Mouse (Mus musculus): ENCODE results near the gene Nxpe2.
"Not testable (repeated sequence)": the region's sequence is repeated elsewhere in the genome, so short reads cannot be mapped to it uniquely, and the experiment has no call there.

Gene Nxpe2

DNA sequence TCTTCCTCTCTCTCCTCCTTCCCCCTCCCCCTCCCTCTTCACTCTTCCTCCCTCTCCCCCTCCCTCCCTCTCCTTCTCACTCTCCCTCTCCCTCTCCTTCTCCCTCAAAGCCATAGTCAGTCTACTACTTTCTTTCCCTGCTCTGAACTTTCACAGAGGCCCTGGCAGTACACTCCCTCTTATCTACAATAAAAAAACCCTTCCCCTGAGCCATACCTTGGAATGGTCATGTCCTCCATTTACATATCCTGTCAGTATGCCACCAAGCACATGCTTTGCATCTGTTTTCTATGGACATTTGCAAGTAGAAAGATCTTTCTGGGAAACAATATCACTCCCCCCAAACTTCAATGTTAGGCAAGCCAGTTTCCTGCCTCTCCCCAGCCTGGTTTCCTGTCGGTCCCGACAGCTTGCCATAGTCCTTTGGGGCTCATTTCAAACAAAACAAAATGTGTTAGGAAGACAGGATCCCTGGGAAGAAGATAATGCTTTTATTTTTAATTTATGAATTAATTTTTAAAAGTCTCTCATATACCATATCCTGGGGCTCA lies at the start of gene Nxpe2:
Nxpe2 (minus strand) TSS at position 307 of the 551 bp plus-strand sequence.
- DNase-seq (ENCODE audit: inconsistent ontology term): no peak

DNA sequence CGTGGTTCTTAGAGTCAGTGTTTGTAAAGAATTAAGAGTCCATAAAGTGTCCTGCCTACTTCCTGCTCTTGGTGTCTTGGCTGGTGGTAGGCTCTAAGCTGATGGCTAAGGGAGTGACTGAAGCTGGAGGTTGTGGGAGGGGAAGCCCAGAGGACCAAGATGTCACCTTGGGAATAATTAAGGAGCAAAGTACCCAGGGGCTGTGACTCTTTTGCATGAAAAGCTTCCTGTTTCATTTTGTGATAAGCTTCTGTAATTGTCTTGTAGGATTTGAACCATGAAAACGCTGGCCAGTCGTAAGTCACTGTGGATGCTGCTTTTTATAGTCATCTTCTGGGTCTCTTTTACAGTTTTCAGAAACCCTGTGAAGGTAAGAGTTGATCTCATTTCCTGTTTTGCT lies 36.7 kb upstream of the Nxpe2 start:
- DNase-seq (ENCODE audit: inconsistent ontology term): no peak

DNA sequence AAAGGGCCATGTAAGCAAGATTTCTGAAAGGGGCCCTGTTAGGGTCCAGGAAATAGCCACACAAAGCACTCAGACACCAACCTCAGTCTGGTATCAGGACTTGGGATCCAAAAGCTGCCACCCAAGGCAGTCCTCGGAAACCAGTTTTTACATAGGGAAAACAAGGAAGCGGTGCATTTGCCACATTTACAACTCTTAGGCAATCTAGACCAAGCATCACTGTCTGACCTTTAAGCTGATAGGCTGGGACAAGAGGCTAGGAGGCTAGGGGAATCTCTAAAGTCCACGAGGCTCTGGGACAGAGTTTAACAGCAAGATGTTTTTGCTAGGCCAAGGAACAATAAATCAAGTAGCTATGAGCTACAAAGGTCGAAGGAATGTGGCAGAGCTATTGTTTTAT lies 35.2 kb upstream of the Nxpe2 start:
- DNase-seq (ENCODE audit: inconsistent ontology term): no peak

DNA sequence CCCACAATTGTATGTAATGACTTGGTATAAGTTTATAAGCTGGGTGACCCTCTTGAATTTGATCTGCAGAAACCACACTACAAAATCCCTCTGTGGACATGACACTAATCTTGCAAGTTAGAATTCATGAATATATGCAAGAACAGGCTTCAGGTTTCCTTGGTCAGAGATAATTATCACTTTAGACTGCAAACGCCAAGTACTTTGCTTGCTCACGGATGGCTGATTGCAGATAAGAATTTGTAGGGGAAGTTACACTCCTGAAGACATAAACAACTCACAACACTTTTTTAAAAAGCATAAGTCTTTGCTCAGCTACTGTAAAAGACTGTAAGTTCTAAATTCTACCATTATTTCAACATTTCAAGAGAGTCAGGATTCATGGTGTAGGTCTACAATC lies 21.1 kb upstream of the Nxpe2 start:
- no peak for DNase-seq (ENCODE audit: inconsistent ontology term)

DNA sequence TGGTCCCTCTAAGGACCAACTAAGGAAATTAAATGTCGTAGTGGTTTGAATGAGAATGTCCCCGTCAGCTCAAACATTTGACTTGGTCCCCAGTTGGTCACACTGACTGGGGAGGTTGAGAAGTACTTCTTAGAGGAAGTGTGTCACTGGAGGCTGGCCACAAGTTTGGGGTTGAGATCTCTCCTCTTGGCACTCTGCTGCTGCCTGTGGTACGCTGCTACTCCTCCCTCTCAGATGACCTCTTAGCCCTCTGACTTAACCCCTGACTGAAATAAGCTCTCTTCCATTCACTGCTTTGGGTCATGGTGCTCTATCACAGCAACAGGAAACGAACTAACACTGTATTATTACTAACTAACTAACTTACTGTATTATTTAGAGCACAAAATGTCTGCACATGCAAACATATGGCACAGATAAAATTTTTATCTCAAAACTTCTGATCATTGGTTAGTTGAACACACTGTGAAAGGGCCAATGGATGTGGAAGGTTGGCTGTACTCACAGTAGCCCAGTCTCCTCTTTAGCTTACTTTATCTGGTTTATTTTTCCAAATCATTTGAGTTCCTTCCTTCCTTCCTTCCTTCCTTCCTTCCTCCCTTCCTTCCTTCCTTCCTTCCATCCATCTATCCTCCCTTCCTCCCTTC lies 20.1 kb upstream of the Nxpe2 start:
- DNase-seq (ENCODE audit: inconsistent ontology term): no peak

GRCm38 (mm10) chr9:48362743-48363142 lies 9.5 kb upstream of the Nxpe2 start:
- DNase-seq (ENCODE audit: inconsistent ontology term): no peak

- no peak for DNase-seq (ENCODE audit: inconsistent ontology term)
These were observed 8.8 kb upstream of the Nxpe2 start for GRCm38 (mm10) chr9:48361815-48362631.

DNA sequence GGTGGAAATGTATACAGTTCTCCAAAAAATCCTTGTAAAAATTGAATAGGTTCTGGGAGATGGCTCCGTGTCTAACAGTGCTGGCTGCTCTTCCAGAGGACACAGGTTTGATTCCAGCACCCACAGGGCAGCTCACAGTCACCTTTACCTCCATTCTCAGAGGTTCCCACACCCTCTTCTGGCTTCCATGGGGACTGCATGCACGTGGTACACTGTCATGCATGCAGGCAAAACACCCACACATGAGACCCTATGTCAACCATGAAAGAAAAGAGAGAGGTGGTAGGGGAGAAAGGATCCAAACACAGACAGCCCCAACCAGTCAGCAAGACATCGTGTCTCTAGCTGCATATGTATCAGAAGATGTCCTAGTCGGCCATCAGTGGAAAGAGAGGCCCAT lies 7.6 kb upstream of the Nxpe2 start:
- DNase-seq (ENCODE audit: inconsistent ontology term): no peak

DNA sequence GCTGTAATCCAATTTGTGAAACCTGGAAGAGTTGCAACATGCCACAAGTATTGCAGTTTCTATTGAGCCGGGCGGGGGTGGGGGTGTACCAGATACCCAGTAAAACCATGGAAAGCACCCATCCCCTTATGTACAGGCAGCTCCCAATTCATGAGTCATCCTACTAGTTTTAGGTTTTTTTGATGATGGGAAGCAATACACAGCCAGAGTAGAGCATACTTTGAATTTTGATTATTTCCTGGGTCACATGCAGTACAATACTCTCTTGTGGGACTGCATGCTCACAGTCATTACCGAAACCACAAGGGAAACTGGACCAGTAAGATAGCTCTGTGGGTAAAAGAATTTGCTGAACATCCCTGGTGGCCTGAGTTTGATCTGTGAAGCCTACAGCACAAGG lies 3.8 kb upstream of the Nxpe2 start:
- DNase-seq (ENCODE audit: inconsistent ontology term): peak; percentile 89

DNA sequence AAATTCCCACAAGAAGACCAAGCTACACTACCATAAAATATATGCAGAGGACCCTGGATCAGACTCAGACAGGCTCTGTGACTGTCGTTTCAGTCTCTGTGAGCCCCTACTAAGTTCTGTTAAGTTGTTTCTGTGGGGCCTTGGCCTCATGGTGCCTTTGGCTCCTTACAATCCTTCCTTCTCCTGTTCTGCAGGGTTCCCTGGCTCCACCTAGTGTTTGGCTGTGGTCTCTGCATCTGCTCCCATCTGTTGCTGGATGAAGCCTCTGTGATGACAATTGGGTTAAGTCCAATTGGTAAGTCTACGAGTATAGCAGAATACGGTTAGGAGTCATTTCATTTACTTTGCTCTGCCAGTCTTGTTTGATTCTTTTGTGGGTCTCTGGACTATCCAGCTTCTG lies 1.5 kb upstream of the Nxpe2 start:
- peak; percentile 37 for DNase-seq (ENCODE audit: inconsistent ontology term)

DNA sequence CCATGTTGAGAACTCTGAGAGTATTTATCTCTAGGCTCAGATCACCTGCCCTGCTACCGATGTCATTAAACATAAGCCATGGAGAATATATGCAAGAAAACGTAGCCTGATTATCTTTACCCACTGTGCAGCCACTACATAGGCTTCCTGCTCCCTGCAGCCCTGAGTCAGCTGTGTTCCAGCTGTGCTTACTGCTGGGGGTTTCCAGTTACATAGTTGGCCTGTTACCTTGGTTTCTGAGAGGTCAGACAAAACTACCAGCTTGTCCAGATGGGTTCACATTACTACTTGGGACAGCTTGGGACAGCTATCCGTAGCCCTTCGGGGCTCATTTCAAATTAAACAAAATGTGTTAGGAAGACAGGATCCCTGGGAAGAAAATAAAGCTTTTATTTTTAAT lies 868 bp upstream of the Nxpe2 start:
- DNase-seq (ENCODE audit: inconsistent ontology term): no peak

DNA sequence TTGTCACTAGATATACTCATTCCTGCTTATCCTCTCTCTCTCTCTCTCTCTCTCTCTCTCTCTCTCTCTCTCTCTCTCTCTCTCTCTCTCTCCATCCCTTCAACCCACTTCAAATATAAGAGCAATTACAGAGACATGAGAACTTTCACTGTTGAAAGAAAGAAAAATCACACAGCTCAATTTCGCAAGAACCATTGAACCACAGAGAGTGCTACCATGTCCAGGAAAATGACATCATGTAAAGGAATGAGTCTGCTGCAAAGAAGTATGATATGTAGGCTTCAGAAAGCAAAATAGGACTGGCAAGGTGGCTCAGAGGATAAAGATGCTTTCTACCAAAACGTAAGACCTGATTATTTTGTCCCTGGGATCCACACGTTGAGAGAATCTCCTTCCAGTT lies 7.4 kb downstream of the Nxpe2 start:
- peak; percentile 33 for DNase-seq (ENCODE audit: inconsistent ontology term)

DNA sequence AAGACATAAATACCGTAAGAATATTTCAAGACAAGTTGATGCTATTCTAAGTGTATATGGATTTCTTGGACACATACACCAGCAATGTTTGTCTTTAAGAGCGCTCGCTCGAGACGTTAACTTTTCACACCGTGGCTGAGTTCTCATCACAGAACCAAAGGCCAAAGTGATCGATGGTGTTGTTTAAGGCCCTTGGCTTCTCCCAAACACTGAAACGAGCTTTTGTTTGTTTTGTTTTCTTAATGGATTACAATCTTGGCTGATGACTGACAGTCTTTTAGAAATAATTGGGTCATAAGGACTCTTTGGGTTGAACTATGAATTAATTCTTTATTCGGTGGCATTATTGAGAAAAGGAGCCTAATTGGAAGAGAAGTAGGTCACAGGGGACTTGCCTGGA lies 7.8 kb downstream of the Nxpe2 start:
- peak; percentile 43 for DNase-seq (ENCODE audit: inconsistent ontology term)

- peak; percentile 51 for DNase-seq (ENCODE audit: inconsistent ontology term)
These were observed 12.4 kb downstream of the Nxpe2 start for GRCm38 (mm10) chr9:48340708-48341380.

DNA sequence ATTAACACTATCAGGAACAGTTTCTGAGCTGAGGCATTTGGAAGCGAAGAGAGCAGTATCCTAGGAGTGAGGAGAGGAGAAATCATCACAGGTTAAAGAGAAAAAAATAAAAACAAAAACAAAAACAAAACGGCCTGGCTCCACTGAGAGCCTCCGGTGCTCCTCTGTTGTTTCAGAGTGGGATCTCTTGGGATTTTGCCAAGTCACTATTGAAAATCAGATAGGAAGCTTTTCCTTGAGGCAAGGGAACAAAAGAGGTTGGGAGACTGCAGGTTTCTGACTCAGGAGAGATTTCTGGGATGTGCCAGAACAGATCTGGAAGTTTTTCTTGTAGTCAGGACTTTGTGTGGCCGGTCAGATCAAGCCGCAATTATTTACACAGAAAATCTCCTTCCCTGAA lies 13.7 kb downstream of the Nxpe2 start:
- no peak for DNase-seq (ENCODE audit: inconsistent ontology term)

DNA sequence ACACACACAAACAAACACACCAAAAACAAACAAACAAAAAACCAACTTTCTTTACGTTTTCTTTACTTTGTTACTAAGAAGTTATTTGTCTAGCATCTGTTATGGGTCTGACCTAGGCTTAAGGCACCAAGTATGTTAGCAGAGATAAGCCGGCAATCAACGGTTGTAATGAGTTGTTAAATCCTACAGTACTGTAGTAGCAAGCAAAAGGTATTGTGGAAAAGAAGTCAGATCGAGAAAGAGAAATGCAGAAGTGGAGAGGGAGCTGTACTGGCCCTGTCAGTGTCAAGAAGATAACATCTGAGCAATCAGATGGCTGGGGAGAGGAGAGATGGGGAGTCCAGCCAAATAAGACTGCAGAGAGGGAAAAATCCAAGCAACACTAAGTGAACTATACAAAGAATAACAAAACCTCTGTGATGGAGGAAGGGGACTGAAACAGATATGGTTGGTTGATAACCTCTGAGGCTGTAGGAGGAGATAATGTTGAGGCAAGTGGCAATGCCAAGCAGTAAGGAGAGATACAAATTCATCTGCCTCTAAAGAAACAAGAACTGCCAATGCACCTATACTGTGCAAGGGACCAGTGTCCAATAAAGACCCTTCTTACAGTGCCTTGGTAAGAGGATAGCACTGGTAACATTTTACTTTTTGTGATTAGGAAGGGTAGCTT lies 14.3 kb downstream of the Nxpe2 start:
- DNase-seq (ENCODE audit: inconsistent ontology term): no peak

- DNase-seq (ENCODE audit: inconsistent ontology term): no peak
These were observed 23.7 kb downstream of the Nxpe2 start for GRCm38 (mm10) chr9:48329597-48329996.

- no peak for DNase-seq (ENCODE audit: inconsistent ontology term)
These were observed 26.9 kb downstream of the Nxpe2 start for GRCm38 (mm10) chr9:48326338-48326737.

DNA sequence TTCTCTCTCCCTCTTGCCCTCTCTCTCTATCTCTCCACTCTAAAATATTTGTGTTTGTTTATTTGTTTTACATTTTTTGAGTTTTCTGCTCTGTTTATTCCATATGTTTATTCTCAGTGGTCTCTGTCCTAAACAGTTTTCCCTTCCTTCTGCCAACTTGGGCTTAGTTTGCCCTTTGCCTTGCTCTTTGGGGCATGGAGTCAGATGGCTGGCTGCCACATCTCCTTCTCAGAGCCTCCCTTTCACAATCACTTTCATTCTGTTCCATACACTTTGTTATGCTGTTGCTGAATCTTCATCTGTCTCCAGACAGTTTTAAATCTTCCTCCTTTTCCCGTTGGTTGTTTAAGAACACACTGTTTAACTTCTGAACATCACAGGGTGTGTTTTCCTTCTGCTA lies 37.4 kb downstream of the Nxpe2 start:
- DNase-seq (ENCODE audit: inconsistent ontology term): no peak

DNA sequence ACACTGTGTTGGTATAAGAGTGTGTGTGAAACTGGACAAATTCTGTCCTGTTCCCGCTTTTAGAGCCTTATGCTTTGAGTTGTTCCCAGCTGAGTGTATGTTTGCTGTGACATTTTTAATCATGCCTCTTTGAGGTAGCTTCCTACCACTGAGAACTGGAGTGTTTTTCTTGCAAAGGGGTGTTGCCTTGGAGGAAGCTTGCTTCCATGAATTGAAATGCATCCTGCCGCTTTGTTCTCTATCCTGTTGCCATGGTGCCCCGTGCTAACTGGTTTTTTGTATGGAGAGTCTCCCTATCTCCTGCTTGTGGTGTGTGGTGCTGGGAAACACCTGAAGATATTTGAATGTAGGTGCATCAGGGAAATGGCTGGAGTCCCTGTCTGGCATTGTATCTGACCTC lies 39.1 kb downstream of the Nxpe2 start:
- DNase-seq (ENCODE audit: inconsistent ontology term): no peak

GRCm38 (mm10) chr9:48311241-48311640 lies 42.0 kb downstream of the Nxpe2 start:
- DNase-seq (ENCODE audit: inconsistent ontology term): no peak

DNA sequence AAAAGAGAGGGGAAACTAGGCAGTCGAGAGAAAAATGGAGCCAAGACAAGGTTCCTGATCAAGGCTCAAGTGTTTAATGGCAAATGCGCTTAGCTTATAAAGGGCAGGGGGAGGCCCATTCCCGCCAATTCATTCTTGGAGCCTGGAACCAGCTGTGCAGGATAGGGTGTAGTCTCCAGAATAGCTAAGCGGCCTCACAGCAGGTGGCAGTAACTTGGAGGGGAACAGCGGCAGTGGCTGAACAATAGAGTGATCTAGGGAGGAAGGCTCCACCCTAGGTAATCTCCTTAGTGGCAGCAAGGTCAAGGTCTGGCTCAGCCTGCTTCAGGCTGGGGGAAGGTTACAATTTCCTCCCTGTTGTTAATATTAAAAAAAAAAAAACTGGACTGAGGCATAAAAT lies 49.7 kb downstream of the Nxpe2 start:
- DNase-seq (ENCODE audit: inconsistent ontology term): not testable (repeated sequence)
